ENCODE assay signal across 9 mouse cellular contexts in genomic region chr19:5459896-5460295, GRCm38 (mm10). TPM values are rescaled to one million over a fixed set of nuclear protein-coding genes. Genes with fewer than 3 reads are reported as not detected.
DNase-seq lines count a peak whose midpoint lies in the region; ATAC-seq lines count a peak whose summit lies in the region.
"Had no signal": no experiment of that assay in that cellular context is flagged by ENCODE, and none has a peak within 500 bp of the region (broad histone marks: within the 10 kb centered on the region; RNA-seq: fewer than 3 reads in every experiment).

No protein-coding gene starts in this region.

- peak; percentile 8 for DNase-seq in cerebellum, adult 11-12 months
- DNase-seq in cerebellum, postnatal 36 days: no peak
- DNase-seq in neural tube, embryonic 11.5 days (ENCODE audit: low spot score): no peak
- no peak for DNase-seq in neural tube, embryonic 10.5 days (ENCODE audit: extremely low spot score, low spot score)
- no peak for DNase-seq in right cerebral cortex, postnatal 14 days
- no peak for DNase-seq in spleen, postnatal 14 days (ENCODE audit: low spot score in 2 of 2)
- no peak for DNase-seq in kidney, adult 11 months

- no peaks in the 10 kb centered on the region for H3K9me3 ChIP-seq in neural tube, embryonic 11.5 days (ENCODE audit: control insufficient read depth, low read length)
- no peaks in the 10 kb centered on the region for H3K9me3 ChIP-seq in liver, embryonic 12.5 days (replicated peaks)

- no peak overlapping the region for H3K27ac ChIP-seq in neural tube, embryonic 11.5 days (ENCODE audit: low read depth, low read length)
- H3K27ac ChIP-seq in liver, embryonic 12.5 days: peak overlapping the region; percentile 68; the same call in 1 of the 2 replicates

- H3K27me3 ChIP-seq in neural tube, embryonic 11.5 days (ENCODE audit: control insufficient read depth, insufficient read depth, low read length): 0 out of 2 replicates have a peak, but pooled peaks cover 3% of the 10 kb centered on the region
- H3K27me3 ChIP-seq in liver, embryonic 12.5 days (replicated peaks): 0 out of 2 replicates have a peak, but pooled peaks cover 5% of the 10 kb centered on the region

- ATAC-seq in neural tube, embryonic 11.5 days (ENCODE audit: insufficient read depth, low FRiP score, low TSS enrichment): no peak
- no peak for ATAC-seq in liver, embryonic 12.5 days

- WGBS in neural tube, embryonic 11.5 days: 21% methylated on average over 3 of the region's 3 CpGs
- 26% methylated on average over 3 of the region's 3 CpGs for WGBS in liver, embryonic 12.5 days (ENCODE audit: insufficient replicate concordance)

- peak overlapping the region; percentile 97 for H3K4me2 ChIP-seq in neural tube, embryonic 11.5 days (ENCODE audit: low read depth)
- H3K4me2 ChIP-seq in liver, embryonic 12.5 days: peak overlapping the region; percentile 90

- H3K4me3 ChIP-seq in neural tube, embryonic 11.5 days (ENCODE audit: low read depth, low read length): peak overlapping the region; percentile 57
- peak overlapping the region; percentile 81 for H3K4me3 ChIP-seq in liver, embryonic 12.5 days

- H3K36me3 ChIP-seq in neural tube, embryonic 11.5 days (ENCODE audit: control insufficient read depth, insufficient read depth, low read length): peaks cover 4% of the 10 kb centered on the region
- peaks cover 32% of the 10 kb centered on the region for H3K36me3 ChIP-seq in liver, embryonic 12.5 days

- H3K9ac ChIP-seq in neural tube, embryonic 11.5 days (ENCODE audit: low read length): peak overlapping the region; percentile 66
- peak overlapping the region; percentile 82 for H3K9ac ChIP-seq in liver, embryonic 12.5 days

- peaks cover 21% of the 10 kb centered on the region for H3K4me1 ChIP-seq in neural tube, embryonic 11.5 days (ENCODE audit: control insufficient read depth, insufficient read depth, low read length)
- peaks cover 49% of the 10 kb centered on the region for H3K4me1 ChIP-seq in liver, embryonic 12.5 days

RNA-seq across cellular contexts. Expression of gene Fibp, which starts 0.5 kb away (rescaled TPM):
- 110 and 119 TPM in 2 replicates for polyA plus RNA-seq in neural tube, embryonic 11.5 days (2014; fragmentation: Nextera tagmentation; extraction: Ambion mirVana)
- 44.3 and 45.2 TPM in 2 replicates for polyA plus RNA-seq in liver, embryonic 12.5 days (2016; fragmentation: Nextera tagmentation; extraction: Ambion mirVana)

RNA-seq across cellular contexts. Expression of gene Ccdc85b, which starts 2.2 kb away (rescaled TPM):
- polyA plus RNA-seq in neural tube, embryonic 11.5 days (2014; fragmentation: Nextera tagmentation; extraction: Ambion mirVana): 7.9 and 8.3 TPM in 2 replicates
- 4.1 and 4.8 TPM in 2 replicates for polyA plus RNA-seq in liver, embryonic 12.5 days (2016; fragmentation: Nextera tagmentation; extraction: Ambion mirVana)

RNA-seq across cellular contexts. Expression of gene Ctsw, which starts 8.4 kb away (rescaled TPM):
- 1.7 and 3.6 TPM in 2 replicates for polyA plus RNA-seq in neural tube, embryonic 11.5 days (2014; fragmentation: Nextera tagmentation; extraction: Ambion mirVana)
- polyA plus RNA-seq in liver, embryonic 12.5 days (2016; fragmentation: Nextera tagmentation; extraction: Ambion mirVana): 0.43 and 0.53 TPM in 2 replicates

RNA-seq across cellular contexts. Expression of gene Fosl1, which starts 12.5 kb away (rescaled TPM):
- polyA plus RNA-seq in neural tube, embryonic 11.5 days (2014; fragmentation: Nextera tagmentation; extraction: Ambion mirVana): not detected in 2 replicates
- not detected in 2 replicates for polyA plus RNA-seq in liver, embryonic 12.5 days (2016; fragmentation: Nextera tagmentation; extraction: Ambion mirVana)
- polyA plus RNA-seq: brain, embryonic 14.5 days had no signal

RNA-seq across cellular contexts. Expression of gene Efemp2, which starts 13.9 kb away (rescaled TPM):
- polyA plus RNA-seq in neural tube, embryonic 11.5 days (2014; fragmentation: Nextera tagmentation; extraction: Ambion mirVana): 55.5 and 55.6 TPM in 2 replicates
- polyA plus RNA-seq in liver, embryonic 12.5 days (2016; fragmentation: Nextera tagmentation; extraction: Ambion mirVana): 30.0 and 30.6 TPM in 2 replicates
